Mouse (Mus musculus): Measurements from ENCODE around the gene Fmnl1.
A peak's percentile ranks its signal among the peaks of the same experiment; 100 is the strongest.

The Fmnl1 gene

GRCm38 (mm10) chr11:103170494-103171285 lies at the start of gene Fmnl1:
Fmnl1 (plus strand) TSS chr11:103171107.
- DNase-seq (ENCODE audit: low spot score): peak; percentile 29

- peak; percentile 74 for DNase-seq (ENCODE audit: low spot score)
These were observed 39.0 kb upstream of the Fmnl1 start, which contains the start of gene Hexim2 for GRCm38 (mm10) chr11:103131701-103132575. Hexim2 (plus strand) TSS chr11:103132429.

- peak; percentile 99 for DNase-seq (ENCODE audit: low spot score)
These were observed 38.1 kb upstream of the Fmnl1 start for GRCm38 (mm10) chr11:103132576-103133455.

GRCm38 (mm10) chr11:103133456-103134185 lies 37.3 kb upstream of the Fmnl1 start:
- no peak for DNase-seq (ENCODE audit: low spot score)

DNA sequence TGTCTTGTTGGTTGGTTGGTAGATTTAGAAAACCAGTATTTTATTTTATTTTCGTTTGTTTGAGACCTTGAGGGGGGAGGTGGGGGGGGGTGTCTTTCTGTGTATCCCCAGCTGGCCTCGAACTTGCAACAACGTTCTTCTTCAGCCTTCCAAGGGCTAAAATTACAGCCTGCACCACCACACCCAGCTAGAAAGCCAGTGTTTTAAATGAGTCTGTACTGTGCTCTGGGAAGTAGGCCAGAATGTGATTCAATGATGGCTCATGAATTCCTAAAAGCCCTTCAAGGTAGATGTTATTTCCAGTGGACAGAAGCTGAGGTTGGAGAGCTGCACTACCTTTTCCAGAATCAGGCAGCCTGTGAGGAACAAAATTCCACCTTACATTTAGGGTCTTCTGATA lies 36.7 kb upstream of the Fmnl1 start:
- no peak for DNase-seq (ENCODE audit: low spot score)

- no peak for DNase-seq (ENCODE audit: low spot score)
These were observed 34.8 kb upstream of the Fmnl1 start for GRCm38 (mm10) chr11:103136039-103136577.

DNA sequence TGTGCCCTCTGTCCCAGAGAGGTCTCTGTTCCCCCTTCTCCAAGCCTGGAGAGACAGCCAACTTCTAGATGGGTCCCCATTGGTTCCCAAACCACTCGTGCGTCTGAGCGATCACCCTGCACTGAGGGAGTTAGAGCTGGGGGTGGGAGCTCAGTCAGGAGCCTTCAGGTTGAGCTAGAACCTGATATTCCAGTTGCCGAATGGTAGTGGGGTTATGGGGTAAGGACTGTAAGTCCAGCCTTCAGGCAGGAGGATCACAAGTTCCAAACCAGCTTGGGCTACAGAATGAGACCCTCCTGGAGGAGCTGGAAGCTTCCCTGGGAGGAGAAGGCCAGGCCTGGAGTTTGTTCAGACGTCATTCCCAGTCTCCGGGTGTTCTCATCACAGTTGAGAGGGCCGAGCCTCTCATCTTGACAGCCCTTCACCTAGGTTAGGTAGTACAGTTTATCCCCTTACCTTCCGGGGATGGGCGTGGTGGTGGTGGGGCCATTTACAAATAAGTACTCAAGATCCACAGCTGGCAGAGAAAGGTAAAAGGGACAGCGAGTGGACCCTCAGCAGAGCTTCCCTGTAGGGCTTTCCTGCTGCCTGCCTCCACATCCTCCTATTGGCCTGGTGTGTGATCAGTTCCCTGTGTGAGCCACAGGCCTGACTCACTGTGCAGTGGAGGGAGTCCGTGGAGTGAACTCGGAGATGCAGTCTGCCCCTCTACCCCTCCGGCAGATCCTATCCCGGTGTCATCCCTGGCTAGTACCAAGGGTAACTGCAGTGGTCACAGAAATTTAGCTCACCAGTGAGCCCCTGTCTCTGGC lies 30.8 kb upstream of the Fmnl1 start:
- DNase-seq (ENCODE audit: low spot score): no peak

- DNase-seq (ENCODE audit: low spot score): no peak
These were observed 30.2 kb upstream of the Fmnl1 start for GRCm38 (mm10) chr11:103140763-103141100.

GRCm38 (mm10) chr11:103141101-103141943 lies 29.6 kb upstream of the Fmnl1 start:
- DNase-seq (ENCODE audit: low spot score): peak; percentile 36

DNA sequence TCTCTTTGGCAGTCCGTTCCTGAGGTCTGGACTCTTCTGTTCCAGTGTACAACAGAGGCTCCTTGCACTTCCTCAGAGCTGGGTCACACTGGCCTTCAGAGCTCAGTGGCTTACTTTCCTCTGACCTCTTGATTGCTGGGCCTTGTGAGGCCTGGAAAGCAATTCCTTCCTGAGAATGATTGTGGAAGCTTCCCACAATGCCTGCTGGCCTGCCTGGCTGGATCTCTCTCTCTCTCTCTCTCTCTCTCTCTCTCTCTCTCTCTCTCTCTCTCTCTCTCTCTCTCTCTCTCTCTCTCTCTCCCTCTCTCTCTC lies 29.0 kb upstream of the Fmnl1 start:
- peak; percentile 9 for DNase-seq (ENCODE audit: low spot score)

DNA sequence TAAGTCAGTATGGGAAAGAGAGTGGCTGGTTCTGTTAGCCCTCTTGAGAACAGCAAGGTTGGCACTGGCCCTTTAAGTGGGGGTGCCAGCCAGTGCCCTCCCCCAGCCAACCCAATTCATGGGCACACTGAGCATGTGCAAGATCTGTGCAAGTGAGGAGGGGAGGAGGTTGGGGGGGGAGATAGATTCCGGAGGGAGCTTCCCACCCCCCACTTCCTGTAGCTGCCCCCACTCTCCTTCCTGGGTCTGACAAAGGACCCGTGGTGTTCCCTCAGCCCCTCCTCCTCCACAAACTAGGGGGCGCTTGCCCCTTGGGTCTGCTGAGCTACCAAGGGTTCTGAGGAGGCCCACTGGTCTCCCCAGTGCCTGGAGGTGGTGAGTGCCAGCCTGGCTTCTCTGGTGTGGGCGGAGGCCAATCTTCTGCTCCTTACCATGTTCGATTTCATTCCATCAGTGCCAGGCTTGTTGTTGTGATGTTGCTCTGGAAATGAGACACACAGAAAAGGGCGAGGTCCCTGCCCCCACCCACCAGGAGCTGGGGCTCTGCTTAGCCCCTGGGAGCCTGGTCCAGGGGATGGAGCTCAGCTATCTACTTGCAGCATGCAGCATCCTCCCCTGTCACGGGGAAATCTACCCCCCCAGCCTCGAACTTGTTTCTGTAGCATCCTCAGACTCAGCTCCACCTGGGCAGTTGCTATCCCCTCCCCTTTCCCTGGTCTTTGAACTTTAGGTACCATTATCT lies 28.3 kb upstream of the Fmnl1 start:
- peak; percentile 48 for DNase-seq (ENCODE audit: low spot score)

GRCm38 (mm10) chr11:103144309-103145285 lies 26.3 kb upstream of the Fmnl1 start:
- DNase-seq (ENCODE audit: low spot score): no peak

GRCm38 (mm10) chr11:103146386-103146785 lies 24.5 kb upstream of the Fmnl1 start:
- no peak for DNase-seq (ENCODE audit: low spot score)

DNA sequence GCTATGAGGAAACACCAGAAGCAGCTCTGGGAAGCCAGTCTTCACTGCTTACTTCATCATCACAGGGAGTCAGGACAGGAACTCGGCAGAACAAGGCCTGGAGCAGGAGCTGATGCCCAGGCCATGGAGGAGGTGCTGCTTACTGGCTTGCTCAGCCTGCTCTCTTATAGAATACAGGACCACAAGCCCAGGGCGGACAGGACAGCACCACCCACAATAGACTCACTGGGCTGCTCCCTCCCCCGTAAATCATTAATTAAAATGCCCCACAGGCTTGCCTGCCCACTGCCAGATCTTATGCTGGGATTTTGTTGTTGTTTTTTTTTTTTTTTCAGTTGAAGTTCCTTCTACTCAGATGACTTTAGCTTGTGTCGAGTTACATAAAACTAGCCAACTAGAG lies 23.1 kb upstream of the Fmnl1 start:
- DNase-seq (ENCODE audit: low spot score): no peak

GRCm38 (mm10) chr11:103149771-103150170 lies 21.1 kb upstream of the Fmnl1 start:
- DNase-seq (ENCODE audit: low spot score): no peak

- peak; percentile 94 for DNase-seq (ENCODE audit: low spot score)
These were observed 12.1 kb upstream of the Fmnl1 start for GRCm38 (mm10) chr11:103158621-103159478.

DNA sequence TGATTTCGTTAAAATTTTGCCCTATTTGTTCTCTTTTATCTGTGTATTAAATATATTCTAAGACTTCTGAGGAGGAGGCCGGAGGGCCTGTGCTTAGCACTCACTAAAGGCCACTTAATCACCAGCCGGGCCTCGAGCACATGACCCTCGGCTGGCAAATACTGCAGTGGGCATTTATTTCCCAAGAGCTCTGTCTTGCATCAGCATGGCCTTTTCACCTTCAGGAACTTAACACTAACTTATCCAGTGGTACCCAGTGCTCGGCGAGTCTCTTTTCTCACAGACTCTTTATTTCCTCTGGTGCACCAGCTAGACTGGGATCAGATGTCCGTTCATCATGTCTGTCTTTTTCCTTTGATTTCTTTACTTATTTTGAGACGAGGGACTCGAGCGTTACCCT lies 10.2 kb upstream of the Fmnl1 start:
- no peak for DNase-seq (ENCODE audit: low spot score)

Measured in embryo, embryonic 10.5 days (tissue).